Mouse (Mus musculus) myocyte (in vitro differentiated cells): ENCODE measurements at regions not wholly inside any gene's neighbourhood (a gene's known extent, or its start where the extent isn't known, plus 50 kb on each side); places are given as distances from the start of the nearest gene placed in this dataset.

ENCODE experiments used
- CEBPB ChIP-seq: IDR thresholded peaks from 2 replicates; pipeline ENCODE4 v1.6.1; 2011; ENCODE audit warnings: mild to moderate bottlenecking, moderate library complexity; ENCODE audit not compliant: poor library complexity, insufficient read depth, severe bottlenecking
- MYOD1 ChIP-seq, 3 experiments: IDR thresholded peaks; one replicate each; pipeline ENCODE4 v1.6.1; 2011; ENCODE audit warnings: control low read depth in 2 of 3, low read depth in 2 of 3, mild to moderate bottlenecking in 2 of 3, moderate library complexity in 1 of 3; ENCODE audit not compliant: insufficient read length in 2 of 3, control insufficient read depth in 1 of 3
- MYOG ChIP-seq, 3 experiments: IDR thresholded peaks; one replicate each; pipeline ENCODE4 v1.6.1; 2011; ENCODE audit warnings: control low read depth in 2 of 3, low read depth in 2 of 3, mild to moderate bottlenecking in 2 of 3; ENCODE audit not compliant: insufficient read length in 2 of 3, control insufficient read depth in 1 of 3, insufficient read depth in 1 of 3
- POLR2A ChIP-seq: IDR thresholded peaks from one replicate; pipeline ENCODE4 v1.6.1; 2011; ENCODE audit warnings: low read depth, mild to moderate bottlenecking, control low read depth, moderate library complexity; ENCODE audit not compliant: insufficient read length
- POLR2AphosphoS2 ChIP-seq: IDR thresholded peaks from one replicate; pipeline ENCODE4 v1.6.1; 2011; ENCODE audit warnings: low read depth, control low read depth; ENCODE audit not compliant: insufficient read length
- TCF12 ChIP-seq: IDR thresholded peaks from one replicate; pipeline ENCODE4 v1.6.1; 2011; ENCODE audit warnings: mild to moderate bottlenecking, control low read depth; ENCODE audit not compliant: poor library complexity, insufficient read depth, severe bottlenecking
- USF1 ChIP-seq: IDR thresholded peaks from one replicate; pipeline ENCODE4 v1.6.1; 2011; ENCODE audit warnings: low read depth, mild to moderate bottlenecking, control low read depth, moderate library complexity

DNA sequence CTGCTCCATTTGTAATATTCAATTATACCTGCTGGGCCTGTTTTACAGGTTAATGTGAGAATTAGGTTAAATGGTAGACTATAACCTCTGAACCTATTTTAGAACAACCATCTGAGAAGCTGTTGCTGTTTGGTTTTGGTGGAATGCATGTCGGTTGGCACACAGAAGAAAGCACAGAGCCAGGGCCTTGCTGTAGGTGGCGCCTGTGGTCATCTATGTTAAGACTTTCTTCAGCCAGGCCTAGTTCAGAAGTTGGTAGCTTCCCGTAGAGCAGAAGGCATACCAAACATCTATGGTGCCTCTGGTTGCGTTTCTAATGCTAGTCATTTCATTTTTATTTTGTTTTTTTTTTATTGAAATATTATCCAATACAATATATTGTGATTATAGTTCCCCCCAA lies 209.9 kb upstream of the Negr1 start:
- TF ChIP-seq CEBPB (no peak), POLR2A (no peak), USF1 (no peak), TCF12 (no peak), MYOG (IDR thresholded peaks at IDR 0.05; ENCODE audit: control insufficient read depth in 1 of 3, insufficient read depth in 1 of 3, insufficient read length in 2 of 3, low read depth in 2 of 3) (no peak), POLR2AphosphoS2 (no peak), MYOD1 (IDR thresholded peaks at IDR 0.05; ENCODE audit: control insufficient read depth in 1 of 3, insufficient read length in 2 of 3, low read depth in 2 of 3) (no peak)
